Mouse (Mus musculus) heart, postnatal 0 days (tissue): ENCODE data around the gene Tnr. TPM values are rescaled to one million over a fixed set of nuclear protein-coding genes. Genes with fewer than 3 reads are reported as not detected.
A peak's percentile ranks its signal among the peaks of the same experiment; 100 is the strongest.

Experiments used
- ATAC-seq: fragments of 200-750 bp; cut with Nextera tagmentation; 2 replicates; pipeline ENCODE4 v1.8.0; 2017; ENCODE audit warnings: low read depth, moderate number of reproducible peaks, moderate library complexity; ENCODE audit not compliant: insufficient read depth
- DNase-seq: peaks from one replicate; pipeline ENCODE4 v3.0.0-alpha.2; 2016; ENCODE audit warnings: low spot score
- H3K27ac ChIP-seq: fragments of 300-500 bp; sonication (generic); 2 replicates; pipeline ENCODE4 v1.5.1; 2014; ENCODE audit warnings: low read depth, mild to moderate bottlenecking
- H3K27me3 ChIP-seq: fragments of 300-500 bp; sonication (generic); 2 replicates; pipeline ENCODE4 v1.6.1; 2014; ENCODE audit warnings: low read length, mixed read lengths; ENCODE audit not compliant: control insufficient read depth, insufficient read depth
- H3K36me3 ChIP-seq: fragments of 300-500 bp; sonication (generic); replicated peaks from 2 replicates; pipeline ENCODE4 v1.6.1; 2014; ENCODE audit warnings: low read length, mixed read lengths; ENCODE audit not compliant: control insufficient read depth, insufficient read depth
- H3K4me1 ChIP-seq: fragments of 300-500 bp; sonication (generic); 2 replicates; pipeline ENCODE4 v1.6.1; 2014; ENCODE audit warnings: antibody characterized with exemption; ENCODE audit not compliant: control insufficient read depth, insufficient read depth
- H3K4me2 ChIP-seq: fragments of 300-500 bp; sonication (generic); 2 replicates; pipeline ENCODE4 v1.6.1; 2014; ENCODE audit warnings: low read depth, mild to moderate bottlenecking, low read length, moderate library complexity
- H3K4me3 ChIP-seq: fragments of 300-500 bp; sonication (generic); 2 replicates; pipeline ENCODE4 v1.5.1; 2014; ENCODE audit warnings: low read depth, low read length
- H3K9ac ChIP-seq: fragments of 300-500 bp; sonication (generic); replicated peaks from 2 replicates; pipeline ENCODE4 v1.6.1; 2014; ENCODE audit warnings: low read depth, low read length, mixed read lengths
- H3K9me3 ChIP-seq: fragments of 300-500 bp; sonication (generic); replicated peaks from 2 replicates; pipeline ENCODE4 v1.6.1; 2016; ENCODE audit warnings: low read length; ENCODE audit not compliant: control insufficient read depth
- CTCF ChIP-seq: IDR thresholded peaks from 2 replicates; pipeline ENCODE4 v1.5.1; 2016; ENCODE audit warnings: antibody characterized with exemption, control low read depth, low read depth
- EP300 ChIP-seq: IDR thresholded peaks from 2 replicates; pipeline ENCODE4 v1.6.1; 2016; ENCODE audit warnings: antibody characterized with exemption, low read depth
- WGBS: fragments of 180-500 bp; shearing (Covaris S2); extraction: QIAGEN DNeasy Blood & Tissue Kit; methylation state at CpG from one replicate; pipeline ENCODE4 v1.1.7; 2014; 5-methylcytosine and 5-hydroxymethylcytosine counted together
- polyA plus RNA-seq: library from polyadenylated mRNA; unstranded; fragments of >200 nt; fragmentation: Nextera tagmentation; extraction: Ambion mirVana; gene quantifications from 2 replicates; pipeline ENCODE4 v1.2.1, GENCODE M21; 2015
- total RNA-seq: library from RNA; depleted of rRNA; stranded (reverse); fragments of >200 nt; gene quantifications from 2 replicates; pipeline ENCODE4 v1.2.3, GENCODE M21; 2014; ENCODE audit warnings: low replicate concordance

Gene Tnr
- total and polyA plus RNA-seq, 2 experiments from 2014 or later: 0.04 to 0.08 TPM

GRCm38 (mm10) chr1:159678221-159678935 lies 154.8 kb downstream of the Tnr start:
- Histone ChIP-seq H3K4me3 (no peak overlapping the region), H3K9ac (no peak overlapping the region), H3K27me3 (no peaks in the 10 kb centered on the region), H3K36me3 (no peaks in the 10 kb centered on the region), H3K27ac (no peak overlapping the region), H3K9me3 (no peaks in the 10 kb centered on the region), H3K4me1 (peaks cover 10% of the 10 kb centered on the region), H3K4me2 (no peak overlapping the region)
- no peak for DNase-seq
- ATAC-seq: no peak
- no peak for TF ChIP-seq EP300
- 44% methylated on average over 10 of the region's 10 CpGs for WGBS

- H3K27ac ChIP-seq: no peak overlapping the region
- WGBS: 73% methylated on average over 2 of the region's 2 CpGs
- no peak overlapping the region for H3K4me3 ChIP-seq
- no peak overlapping the region for H3K4me2 ChIP-seq
- DNase-seq (no peak), ATAC-seq (no peak)
- H3K27me3 ChIP-seq: no peaks in the 10 kb centered on the region
- H3K9ac ChIP-seq: no peak overlapping the region
- H3K4me1 ChIP-seq: peaks cover 10% of the 10 kb centered on the region
- no peaks in the 10 kb centered on the region for H3K9me3 ChIP-seq
- TF ChIP-seq CTCF (no peak), EP300 (no peak)
- H3K36me3 ChIP-seq: no peaks in the 10 kb centered on the region
These were observed 157.7 kb downstream of the Tnr start for GRCm38 (mm10) chr1:159681252-159681651.

- no peak overlapping the region for H3K27ac ChIP-seq
- 16% methylated on average over 9 of the region's 9 CpGs for WGBS
- no peaks in the 10 kb centered on the region for H3K9me3 ChIP-seq
- H3K9ac ChIP-seq: no peak overlapping the region
- no peak overlapping the region for H3K4me3 ChIP-seq
- DNase-seq: peak; percentile 80
- no peak for TF ChIP-seq CTCF
- no peak for TF ChIP-seq EP300
- H3K36me3 ChIP-seq: no peaks in the 10 kb centered on the region
- peak; percentile 85 for ATAC-seq
- H3K27me3 ChIP-seq: no peaks in the 10 kb centered on the region
- H3K4me1 ChIP-seq: no peaks in the 10 kb centered on the region
- no peak overlapping the region for H3K4me2 ChIP-seq
These were observed 163.1 kb downstream of the Tnr start for GRCm38 (mm10) chr1:159686476-159687231.

GRCm38 (mm10) chr1:159696717-159697116 lies 173.1 kb downstream of the Tnr start:
- 53% methylated on average over 4 of the region's 4 CpGs for WGBS
- no peak for TF ChIP-seq CTCF
- no peak for TF ChIP-seq EP300
- no peak overlapping the region for H3K4me3 ChIP-seq
- H3K9me3 ChIP-seq: no peaks in the 10 kb centered on the region
- H3K27ac ChIP-seq: no peak overlapping the region
- no peaks in the 10 kb centered on the region for H3K36me3 ChIP-seq
- no peaks in the 10 kb centered on the region for H3K4me1 ChIP-seq
- H3K9ac ChIP-seq: no peak overlapping the region
- no peak overlapping the region for H3K4me2 ChIP-seq
- no peak for DNase-seq
- no peaks in the 10 kb centered on the region for H3K27me3 ChIP-seq
- no peak for ATAC-seq

- Histone ChIP-seq H3K4me3 (no peak overlapping the region), H3K27ac (no peak overlapping the region), H3K36me3 (no peaks in the 10 kb centered on the region), H3K9ac (no peak overlapping the region), H3K9me3 (no peaks in the 10 kb centered on the region), H3K4me2 (no peak overlapping the region), H3K27me3 (no peaks in the 10 kb centered on the region), H3K4me1 (no peaks in the 10 kb centered on the region)
- DNase-seq (peak; percentile 51), ATAC-seq (no peak)
- TF ChIP-seq EP300 (no peak), CTCF (no peak)
- WGBS: 69% methylated on average over 9 of the region's 9 CpGs
These were observed 178.5 kb downstream of the Tnr start for GRCm38 (mm10) chr1:159702038-159702437.
